Mouse (Mus musculus) ZHBTc4 (cell line): ENCODE measurements around the gene Dcx.
A peak's percentile ranks its signal among the peaks of the same experiment; 100 is the strongest.

ENCODE experiments used
- DNase-seq: peaks from one replicate; pipeline ENCODE4 v3.0.0-alpha.2; 2011; ENCODE audit warnings: low read depth, low spot score

The Dcx gene

DNA sequence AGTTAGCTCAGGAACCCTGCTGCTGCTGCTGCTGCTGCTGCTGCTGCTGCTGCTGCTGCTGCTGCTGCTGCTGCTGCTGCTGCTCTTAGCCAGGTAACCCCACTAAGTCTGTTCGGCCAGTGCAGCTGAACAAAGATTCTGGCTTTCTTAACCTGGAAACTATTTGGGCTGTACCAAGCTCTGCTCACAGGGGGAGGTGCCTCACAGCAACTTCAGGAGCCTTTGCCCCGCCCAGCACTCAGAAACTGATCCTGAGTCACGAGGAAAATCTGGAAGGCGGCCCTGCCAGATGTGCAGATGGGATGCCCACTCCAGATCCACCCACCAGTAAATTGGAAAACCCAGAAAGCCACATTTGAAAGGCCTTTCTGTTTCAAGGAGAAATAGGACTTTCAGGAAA is 105.9 kb downstream of the Dcx start, which contains the start of gene Capn6:
Gene Capn6 (minus strand): TSS at position 203 of the 400 bp plus-strand sequence.
- DNase-seq, result peak; percentile 35

DNA sequence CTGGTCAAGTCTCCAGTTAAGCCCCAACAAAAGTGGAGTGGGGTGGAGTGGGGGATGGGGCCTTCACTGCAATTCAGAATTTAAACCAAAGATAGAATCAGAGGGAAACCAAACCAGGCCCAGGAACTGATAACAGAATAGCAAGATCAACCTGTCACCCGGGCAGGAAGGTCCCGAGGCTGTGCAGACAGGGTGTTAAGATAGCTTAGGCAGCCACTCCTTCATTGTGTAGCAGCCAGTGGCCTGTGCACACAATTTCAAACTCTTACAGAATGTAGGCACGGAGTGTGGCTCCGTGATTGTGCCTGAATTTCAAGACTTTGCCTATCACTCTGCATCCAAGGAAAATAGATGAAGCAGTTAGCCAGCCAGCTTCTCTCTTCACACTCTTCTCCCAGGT is 106.6 kb downstream of the Dcx start:
- no peak for DNase-seq

DNA sequence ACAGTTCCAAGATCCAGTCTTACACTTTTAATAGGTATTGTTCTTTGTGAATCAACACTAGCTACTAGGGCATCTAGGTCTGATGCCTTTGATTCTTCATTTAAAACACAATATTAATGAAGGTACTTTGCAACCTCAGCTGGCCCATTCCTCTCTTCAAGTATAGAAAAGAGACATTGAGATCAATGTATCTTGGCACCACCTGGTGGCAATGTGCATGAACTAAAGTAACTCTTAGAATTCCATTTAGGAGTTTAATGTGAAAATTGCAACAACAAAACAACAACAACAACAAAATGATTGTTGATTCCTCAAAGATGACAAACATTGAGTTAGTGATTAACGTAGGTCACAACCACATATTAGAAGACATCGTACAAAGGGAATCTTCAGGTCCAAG is 114.2 kb downstream of the Dcx start:
- DNase-seq, result no peak

DNA sequence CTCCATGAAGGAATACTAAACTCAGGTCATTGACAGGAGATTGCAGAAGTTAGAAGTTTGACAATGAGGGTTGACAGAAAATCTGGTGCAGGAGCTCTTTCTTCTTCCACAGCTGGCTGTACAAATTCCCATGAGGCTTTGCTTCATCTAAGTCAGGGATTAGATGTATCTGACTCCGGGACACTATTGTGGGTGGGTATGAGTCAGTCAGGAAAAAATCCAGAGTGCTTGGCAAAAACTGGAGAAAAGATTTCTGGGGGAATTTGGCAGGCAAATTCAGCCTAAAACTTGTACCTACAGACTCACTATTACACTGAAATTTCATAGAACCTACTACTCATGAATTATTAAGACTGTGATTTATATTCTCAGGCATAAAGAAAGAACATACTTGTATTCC is 117.2 kb downstream of the Dcx start:
- no peak for DNase-seq
